Mouse (Mus musculus) hindbrain, embryonic 12.5 days (tissue): ENCODE results near the gene Cdc42bpa. TPM values are rescaled to one million over a fixed set of nuclear protein-coding genes. Genes with fewer than 3 reads are reported as not detected.
"Not testable (repeated sequence)": the region's sequence is repeated elsewhere in the genome, so short reads cannot be mapped to it uniquely, and the experiment has no call there.

Source experiments
- ATAC-seq: fragments of 200-750 bp; cut with Nextera tagmentation; 2 replicates; pipeline ENCODE4 v1.8.0; 2017; ENCODE audit warnings: moderate TSS enrichment; ENCODE audit not compliant: low FRiP score
- H3K27ac ChIP-seq: fragments of 300-500 bp; sonication (generic); 2 replicates; pipeline ENCODE4 v1.5.1; 2016; ENCODE audit warnings: mild to moderate bottlenecking
- H3K27me3 ChIP-seq: fragments of 300-500 bp; sonication (generic); 2 replicates; pipeline ENCODE4 v1.6.1; 2016; ENCODE audit warnings: mild to moderate bottlenecking
- H3K36me3 ChIP-seq: fragments of 300-500 bp; sonication (generic); 2 replicates; pipeline ENCODE4 v1.6.1; 2016; ENCODE audit warnings: mild to moderate bottlenecking
- H3K4me1 ChIP-seq: fragments of 300-500 bp; sonication (generic); 2 replicates; pipeline ENCODE4 v1.6.1; 2016
- H3K4me2 ChIP-seq: fragments of 300-500 bp; sonication (generic); replicated peaks from 2 replicates; pipeline ENCODE4 v1.6.1; 2016; ENCODE audit warnings: mild to moderate bottlenecking
- H3K4me3 ChIP-seq: fragments of 300-500 bp; sonication (generic); 2 replicates; pipeline ENCODE4 v1.5.1; 2016; ENCODE audit warnings: mild to moderate bottlenecking
- H3K9ac ChIP-seq: fragments of 300-500 bp; sonication (generic); 2 replicates; pipeline ENCODE4 v1.6.1; 2016; ENCODE audit warnings: mild to moderate bottlenecking, moderate library complexity
- H3K9me3 ChIP-seq: fragments of 300-500 bp; sonication (generic); replicated peaks from 2 replicates; pipeline ENCODE4 v1.6.1; 2016; ENCODE audit warnings: mild to moderate bottlenecking
- WGBS: fragments of 180-500 bp; shearing (Covaris S2); methylation state at CpG from one replicate; pipeline ENCODE4 v1.1.7; 2016; 5-methylcytosine and 5-hydroxymethylcytosine counted together
- polyA plus RNA-seq: library from polyadenylated mRNA; unstranded; fragments of >200 nt; fragmentation: Nextera tagmentation; extraction: Ambion mirVana; gene quantifications from 2 replicates; pipeline ENCODE4 v1.2.1, GENCODE M21; 2016

Cdc42bpa gene
- polyA plus RNA-seq, 1 experiment from 2014 or later = 22.3 TPM

- WGBS = 94% methylated on average over 4 of the region's 4 CpGs
These were observed 53.2 kb downstream of the Cdc42bpa start for GRCm38 (mm10) chr1:180013479-180013878.

DNA sequence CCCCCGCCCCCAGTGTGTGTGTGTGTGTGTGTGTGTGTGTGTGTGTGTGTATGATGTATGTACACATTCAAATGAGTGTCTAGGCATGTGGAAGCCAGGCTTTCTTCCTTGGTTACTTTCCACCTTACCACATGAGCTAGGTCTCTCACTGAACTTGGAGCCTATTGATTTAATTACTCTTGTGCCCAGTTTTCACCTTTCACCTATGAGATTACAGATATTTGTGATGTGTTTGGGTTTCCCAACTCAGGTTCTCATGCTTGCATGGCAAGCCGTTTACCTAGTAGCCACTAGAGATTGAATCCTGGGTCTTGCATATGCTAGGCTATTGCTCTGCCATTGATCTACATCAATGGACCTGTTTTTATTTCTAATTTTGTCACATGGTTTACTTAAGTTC is 57.9 kb downstream of the Cdc42bpa start:
- Histone ChIP-seq H3K9ac (no peak overlapping the region), H3K27me3 (no peaks in the 10 kb centered on the region), H3K4me3 (no peak overlapping the region), H3K36me3 (no peaks in the 10 kb centered on the region), H3K4me2 (no peak overlapping the region), H3K9me3 (no peaks in the 10 kb centered on the region), H3K4me1 (0 out of 2 replicates have a peak, but pooled peaks cover 4% of the 10 kb centered on the region), H3K27ac (no peak overlapping the region)
- 83% methylated on average over 2 of the region's 2 CpGs for WGBS
- ATAC-seq = no peak

More at GRCm38 (mm10) chr1:180013479-180013878, 53.2 kb downstream of the Cdc42bpa start:
- no peak overlapping the region for H3K4me3 ChIP-seq
- H3K36me3 ChIP-seq = no peaks in the 10 kb centered on the region
- H3K4me1 ChIP-seq = no peaks in the 10 kb centered on the region
- no peak overlapping the region for H3K9ac ChIP-seq
- H3K27me3 ChIP-seq = no peaks in the 10 kb centered on the region
- no peak overlapping the region for H3K4me2 ChIP-seq
- no peaks in the 10 kb centered on the region for H3K9me3 ChIP-seq
- H3K27ac ChIP-seq = no peak overlapping the region
- ATAC-seq = no peak

GRCm38 (mm10) chr1:180021463-180022296 is 61.4 kb downstream of the Cdc42bpa start:
- Histone ChIP-seq H3K27ac (no peak overlapping the region), H3K27me3 (no peaks in the 10 kb centered on the region), H3K4me3 (no peak overlapping the region), H3K4me1 (0 out of 2 replicates have a peak, but pooled peaks cover 4% of the 10 kb centered on the region), H3K4me2 (no peak overlapping the region), H3K9ac (no peak overlapping the region), H3K36me3 (no peaks in the 10 kb centered on the region), H3K9me3 (no peaks in the 10 kb centered on the region)
- no peak for ATAC-seq
- 72% methylated on average over 11 of the region's 11 CpGs for WGBS

DNA sequence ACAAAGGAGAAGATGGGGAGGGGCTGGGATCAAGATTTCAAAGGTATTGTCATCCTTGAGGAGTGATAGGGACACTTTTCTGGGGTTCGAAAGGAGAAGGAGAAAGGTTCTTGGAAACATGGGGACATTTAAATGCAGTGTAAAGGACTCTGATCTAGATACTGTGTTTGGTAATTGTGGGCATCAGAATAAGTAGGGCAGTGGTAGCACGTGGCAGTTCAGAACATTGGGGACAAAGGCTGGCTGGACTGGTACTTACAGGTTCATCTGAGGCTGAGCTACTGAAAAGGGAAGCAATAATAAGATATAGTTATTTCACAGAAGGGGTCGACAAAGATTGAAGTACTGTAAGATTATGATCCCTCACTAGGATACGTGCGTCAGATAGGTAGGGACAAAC is 63.2 kb downstream of the Cdc42bpa start:
- Histone ChIP-seq H3K9ac (no peak overlapping the region), H3K9me3 (no peaks in the 10 kb centered on the region), H3K27me3 (no peaks in the 10 kb centered on the region), H3K4me1 (0 out of 2 replicates have a peak, but pooled peaks cover 4% of the 10 kb centered on the region), H3K27ac (no peak overlapping the region), H3K4me3 (no peak overlapping the region), H3K36me3 (no peaks in the 10 kb centered on the region), H3K4me2 (no peak overlapping the region)
- no peak for ATAC-seq
- 78% methylated on average over 5 of the region's 5 CpGs for WGBS

DNA sequence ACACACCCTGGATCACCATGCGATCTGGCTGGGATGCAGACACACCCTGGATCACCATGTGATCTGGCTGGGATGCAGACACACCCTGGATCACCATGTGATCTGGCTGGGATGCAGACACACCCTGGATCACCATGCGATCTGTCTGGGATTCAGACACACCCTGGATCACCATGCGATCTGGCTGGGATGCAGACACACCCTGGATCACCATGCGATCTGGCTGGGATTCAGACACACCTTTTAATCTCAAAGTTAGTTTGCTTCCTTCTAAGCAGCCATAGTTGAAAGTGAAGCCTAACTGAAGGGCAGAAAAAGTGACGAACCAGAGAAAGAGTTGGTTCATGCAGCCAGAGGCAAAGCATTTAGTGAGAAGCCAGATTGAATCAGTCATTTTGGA is 69.6 kb downstream of the Cdc42bpa start:
- not testable (repeated sequence) for H3K27ac ChIP-seq, H3K9ac ChIP-seq, H3K4me2 ChIP-seq, H3K4me3 ChIP-seq, H3K36me3 ChIP-seq, ATAC-seq, H3K4me1 ChIP-seq, H3K9me3 ChIP-seq, H3K27me3 ChIP-seq
- WGBS = 95% methylated on average over 5 of the region's 5 CpGs

GRCm38 (mm10) chr1:180030631-180031365 is 70.5 kb downstream of the Cdc42bpa start:
- Histone ChIP-seq H3K27me3 (no peaks in the 10 kb centered on the region), H3K36me3 (no peaks in the 10 kb centered on the region), H3K27ac (no peak overlapping the region), H3K9me3 (no peaks in the 10 kb centered on the region), H3K4me1 (no peaks in the 10 kb centered on the region), H3K4me2 (no peak overlapping the region), H3K4me3 (no peak overlapping the region), H3K9ac (no peak overlapping the region)
- WGBS = 89% methylated on average over 8 of the region's 8 CpGs
- ATAC-seq = no peak

- no peak overlapping the region for H3K4me3 ChIP-seq
- H3K27ac ChIP-seq = no peak overlapping the region
- no peaks in the 10 kb centered on the region for H3K36me3 ChIP-seq
- H3K9me3 ChIP-seq = no peaks in the 10 kb centered on the region
- ATAC-seq = no peak
- WGBS = 95% methylated on average over 5 of the region's 5 CpGs
- no peak overlapping the region for H3K4me2 ChIP-seq
- H3K4me1 ChIP-seq = no peaks in the 10 kb centered on the region
- no peaks in the 10 kb centered on the region for H3K27me3 ChIP-seq
- no peak overlapping the region for H3K9ac ChIP-seq
These were observed 71.7 kb downstream of the Cdc42bpa start for GRCm38 (mm10) chr1:180031705-180032548.

- no peak for ATAC-seq
- H3K27me3 ChIP-seq = no peaks in the 10 kb centered on the region
- H3K9me3 ChIP-seq = no peaks in the 10 kb centered on the region
- no peak overlapping the region for H3K4me2 ChIP-seq
- no peak overlapping the region for H3K4me3 ChIP-seq
- 85% methylated on average over 3 of the region's 3 CpGs for WGBS
- no peak overlapping the region for H3K9ac ChIP-seq
- no peaks in the 10 kb centered on the region for H3K4me1 ChIP-seq
- no peaks in the 10 kb centered on the region; the same call in 1 of the 2 replicates for H3K36me3 ChIP-seq
- no peak overlapping the region for H3K27ac ChIP-seq
These were observed 77.2 kb downstream of the Cdc42bpa start for GRCm38 (mm10) chr1:180037461-180037860.

DNA sequence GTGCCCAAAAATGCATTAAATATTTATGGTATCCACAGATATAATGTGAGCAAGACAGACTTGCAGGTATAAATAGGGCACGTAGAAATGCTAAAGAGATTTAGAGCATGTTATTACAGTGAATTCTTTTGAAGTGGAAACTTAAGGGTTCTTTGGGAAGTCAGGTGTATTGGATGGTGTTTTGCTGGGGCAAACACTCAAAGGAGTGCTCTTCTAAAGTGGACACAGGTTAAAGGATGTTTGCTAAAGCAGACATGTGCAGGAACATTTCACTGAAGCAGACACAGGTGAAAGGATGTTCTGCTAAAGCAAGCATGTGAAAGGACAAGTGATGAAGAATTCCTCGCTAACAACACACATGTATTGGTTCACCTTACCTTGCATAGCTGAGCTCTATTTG is 83.9 kb downstream of the Cdc42bpa start:
- no peaks in the 10 kb centered on the region for H3K9me3 ChIP-seq
- peaks cover 15% of the 10 kb centered on the region for H3K36me3 ChIP-seq
- no peaks in the 10 kb centered on the region for H3K4me1 ChIP-seq
- 98% methylated on average over 2 of the region's 2 CpGs for WGBS
- no peaks in the 10 kb centered on the region for H3K27me3 ChIP-seq
- ATAC-seq = no peak
- H3K27ac ChIP-seq = no peak overlapping the region
- no peak overlapping the region for H3K4me3 ChIP-seq
- H3K9ac ChIP-seq = no peak overlapping the region
- H3K4me2 ChIP-seq = no peak overlapping the region

- Histone ChIP-seq H3K9me3 (no peaks in the 10 kb centered on the region), H3K4me3 (no peak overlapping the region), H3K9ac (no peak overlapping the region), H3K27ac (no peak overlapping the region), H3K4me2 (no peak overlapping the region), H3K4me1 (no peaks in the 10 kb centered on the region), H3K36me3 (peaks cover 15% of the 10 kb centered on the region), H3K27me3 (no peaks in the 10 kb centered on the region)
- no peak for ATAC-seq
These were observed 84.9 kb downstream of the Cdc42bpa start for GRCm38 (mm10) chr1:180045172-180045571.

DNA sequence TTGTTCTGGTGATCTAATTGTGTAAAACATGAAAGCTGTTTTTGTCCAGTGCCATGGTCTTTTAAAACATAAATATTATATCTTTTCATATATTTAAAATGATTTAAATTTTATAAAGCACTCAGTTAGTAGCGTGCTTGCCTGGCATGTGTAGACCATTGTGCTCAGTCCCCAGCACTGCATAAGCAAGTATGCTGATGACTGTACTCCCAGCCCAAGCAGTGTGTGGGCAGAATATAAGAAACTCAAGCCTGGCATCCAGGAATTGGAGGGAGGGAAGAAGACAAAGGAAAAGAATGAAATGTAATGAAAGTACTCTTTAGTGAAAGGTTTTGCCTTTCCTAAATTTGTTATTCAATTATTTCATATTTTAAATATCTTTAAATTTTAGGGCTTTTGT is 128.9 kb downstream of the Cdc42bpa start:
- Histone ChIP-seq H3K4me1 (no peaks in the 10 kb centered on the region), H3K27ac (no peak overlapping the region), H3K27me3 (no peaks in the 10 kb centered on the region), H3K9me3 (no peaks in the 10 kb centered on the region), H3K9ac (no peak overlapping the region), H3K4me2 (no peak overlapping the region), H3K4me3 (no peak overlapping the region), H3K36me3 (no peaks in the 10 kb centered on the region)
- no peak for ATAC-seq
- 97% methylated on average over 1 of the region's 1 CpGs for WGBS

DNA sequence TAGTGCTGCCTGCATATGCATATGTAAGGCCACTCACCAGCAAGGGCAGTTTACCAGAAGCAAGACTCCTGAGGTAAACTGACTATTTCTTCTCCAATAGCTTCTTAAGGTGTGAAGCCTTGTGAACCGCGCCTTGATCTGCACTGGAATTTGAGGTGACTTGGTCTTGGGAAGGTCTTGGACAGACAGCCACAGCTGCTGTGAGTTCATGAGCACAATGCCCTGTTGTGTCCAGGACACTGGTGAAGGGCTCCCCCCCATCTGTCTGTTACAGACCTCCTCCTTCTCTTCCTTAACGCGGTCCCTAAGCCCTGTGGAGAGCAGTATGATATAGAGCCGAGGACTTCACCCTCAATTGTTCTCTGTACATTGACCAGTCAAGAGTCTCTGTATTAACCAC is 138.2 kb downstream of the Cdc42bpa start:
- 95% methylated on average over 5 of the region's 5 CpGs for WGBS
- peaks cover 20% of the 10 kb centered on the region; the same call in 1 of the 2 replicates for H3K36me3 ChIP-seq
- ATAC-seq = no peak
- H3K4me3 ChIP-seq = no peak overlapping the region
- H3K9me3 ChIP-seq = no peaks in the 10 kb centered on the region
- no peaks in the 10 kb centered on the region for H3K27me3 ChIP-seq
- H3K27ac ChIP-seq = no peak overlapping the region
- H3K4me1 ChIP-seq = no peaks in the 10 kb centered on the region
- no peak overlapping the region for H3K4me2 ChIP-seq
- no peak overlapping the region for H3K9ac ChIP-seq
